Mouse (Mus musculus) E14TG2a.4 (cell line): ENCODE measurements around the gene 1700017B05Rik.

Experiments used
- H3K27me3 ChIP-seq: 2 replicates; pipeline ENCODE4 v1.6.1; 2014; ENCODE audit warnings: low read length, control low read depth; ENCODE audit not compliant: insufficient read depth
- H3K36me3 ChIP-seq: 2 replicates; pipeline ENCODE4 v1.6.1; 2014; ENCODE audit warnings: low read length, control low read depth; ENCODE audit not compliant: insufficient read depth
- H3K4me1 ChIP-seq: replicated peaks from 2 replicates; pipeline ENCODE4 v1.6.1; 2014; ENCODE audit warnings: low read depth, low read length, control low read depth
- H3K4me3 ChIP-seq: replicated peaks from 2 replicates; pipeline ENCODE4 v1.5.1; 2014; ENCODE audit warnings: mild to moderate bottlenecking, low read length
- H3K9me3 ChIP-seq: 2 replicates; pipeline ENCODE4 v1.6.1; 2014; ENCODE audit warnings: low read length, control low read depth
- CTCF ChIP-seq: conservative IDR thresholded peaks from 2 replicates; pipeline ENCODE4 v1.5.1; 2014; ENCODE audit warnings: low read length
- NANOG ChIP-seq: IDR thresholded peaks from 2 replicates; pipeline ENCODE4 v1.6.1; 2014; ENCODE audit warnings: borderline replicate concordance, low read length, mixed read lengths
- POU5F1 ChIP-seq: IDR thresholded peaks from 2 replicates; pipeline ENCODE4 v1.6.1; 2014; ENCODE audit warnings: low read length, borderline replicate concordance

1700017B05Rik gene

DNA sequence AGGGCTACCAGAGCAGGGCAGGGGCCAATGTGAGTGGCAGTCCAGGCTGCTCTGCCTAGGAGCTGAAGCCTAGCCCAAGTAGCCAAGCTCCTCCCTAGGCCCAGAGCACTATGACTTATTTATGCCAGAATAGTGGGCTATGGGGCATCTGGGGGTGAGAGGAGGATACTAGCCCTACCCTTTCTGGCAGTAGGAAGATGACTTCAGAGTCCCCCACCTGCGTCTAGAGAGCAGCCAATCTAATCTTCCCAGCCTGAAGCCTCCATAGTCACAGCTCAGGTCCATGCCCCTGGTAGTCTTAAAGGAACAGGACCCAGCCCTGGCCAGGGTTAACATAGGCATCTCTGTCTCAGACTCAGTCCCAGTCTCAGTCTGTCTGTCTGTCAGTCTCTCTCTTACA lies 7.0 kb upstream of the 1700017B05Rik start:
- H3K27me3 ChIP-seq = peaks cover 69% of the 10 kb centered on the region
- H3K4me1 ChIP-seq = peaks cover 77% of the 10 kb centered on the region
- no peaks in the 10 kb centered on the region for H3K9me3 ChIP-seq
- H3K36me3 ChIP-seq = no peaks in the 10 kb centered on the region
- no peak overlapping the region for H3K4me3 ChIP-seq
- no peak for TF ChIP-seq NANOG
- no peak for TF ChIP-seq CTCF
- TF ChIP-seq POU5F1 = no peak

DNA sequence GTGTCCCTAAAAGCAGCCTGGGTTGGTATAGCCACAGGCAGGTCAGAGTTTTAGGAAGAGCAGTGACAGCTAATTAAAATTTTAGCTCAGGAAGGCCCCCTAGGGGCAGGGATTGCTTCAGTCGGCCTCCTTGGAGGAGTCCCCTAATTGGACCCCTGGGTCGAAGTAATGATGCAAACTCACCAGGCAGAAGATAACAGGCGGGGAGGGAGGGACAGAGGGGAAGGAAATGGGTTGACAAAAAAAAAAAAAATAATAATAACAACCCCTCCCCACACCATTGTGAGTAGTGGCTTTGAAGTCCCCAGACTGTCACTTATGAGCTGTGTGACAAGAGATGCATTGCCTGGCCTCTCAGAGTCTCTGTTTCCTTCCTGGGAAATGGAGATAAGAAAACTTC lies 6.2 kb upstream of the 1700017B05Rik start:
- Histone ChIP-seq H3K4me3 (no peak overlapping the region), H3K27me3 (peaks cover 77% of the 10 kb centered on the region), H3K4me1 (peaks cover 70% of the 10 kb centered on the region), H3K9me3 (no peaks in the 10 kb centered on the region), H3K36me3 (no peaks in the 10 kb centered on the region)
- TF ChIP-seq CTCF = peak; percentile 17; the same call in 1 of the 2 replicates
- TF ChIP-seq NANOG = no peak
- TF ChIP-seq POU5F1 = no peak

DNA sequence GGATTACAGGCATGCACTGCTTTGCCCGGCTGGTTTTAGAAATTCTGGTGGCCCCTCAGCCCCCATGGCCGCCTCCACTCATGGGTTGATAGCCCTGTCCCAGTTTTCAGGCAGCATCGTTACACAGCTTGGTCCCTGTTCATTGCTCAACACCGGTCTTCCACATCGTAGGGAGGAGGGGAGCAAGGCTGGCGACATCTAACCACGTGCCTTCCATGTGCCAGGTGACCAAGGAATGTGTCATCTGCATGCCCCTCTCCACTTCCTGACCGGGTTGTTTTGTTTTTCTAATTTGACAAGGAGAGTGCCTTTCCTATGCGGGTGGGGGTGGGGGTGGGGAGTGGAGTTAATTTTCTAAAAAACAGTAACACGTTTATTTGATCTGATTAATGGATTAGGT lies 5.7 kb upstream of the 1700017B05Rik start:
- Histone ChIP-seq H3K4me3 (no peak overlapping the region), H3K36me3 (no peaks in the 10 kb centered on the region), H3K9me3 (no peaks in the 10 kb centered on the region), H3K27me3 (peaks cover 82% of the 10 kb centered on the region), H3K4me1 (peaks cover 70% of the 10 kb centered on the region)
- TF ChIP-seq NANOG (no peak), CTCF (no peak), POU5F1 (no peak)

DNA sequence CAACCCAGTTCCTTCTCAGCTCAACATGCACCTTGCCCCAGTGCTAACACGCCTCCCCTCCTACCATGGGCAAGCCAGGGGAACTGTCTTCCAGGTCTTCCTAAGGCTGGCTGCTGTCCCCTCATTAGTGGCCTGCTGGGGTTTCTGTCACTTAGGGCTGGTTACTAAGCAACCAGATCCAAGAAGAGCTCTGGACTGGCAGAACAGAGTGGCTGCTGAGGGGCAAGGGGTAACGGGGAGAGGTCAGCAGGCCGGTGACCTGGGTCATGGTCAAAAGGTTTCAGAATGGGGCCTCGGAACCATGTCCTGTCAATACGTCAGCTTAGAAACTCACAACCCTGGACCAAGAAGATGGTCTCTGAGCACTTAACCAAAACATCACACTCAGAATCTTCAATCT lies 5.0 kb upstream of the 1700017B05Rik start:
- Histone ChIP-seq H3K4me1 (peaks cover 69% of the 10 kb centered on the region), H3K4me3 (no peak overlapping the region), H3K36me3 (no peaks in the 10 kb centered on the region), H3K27me3 (peaks cover 82% of the 10 kb centered on the region), H3K9me3 (no peaks in the 10 kb centered on the region)
- TF ChIP-seq CTCF (no peak), POU5F1 (no peak), NANOG (no peak)

DNA sequence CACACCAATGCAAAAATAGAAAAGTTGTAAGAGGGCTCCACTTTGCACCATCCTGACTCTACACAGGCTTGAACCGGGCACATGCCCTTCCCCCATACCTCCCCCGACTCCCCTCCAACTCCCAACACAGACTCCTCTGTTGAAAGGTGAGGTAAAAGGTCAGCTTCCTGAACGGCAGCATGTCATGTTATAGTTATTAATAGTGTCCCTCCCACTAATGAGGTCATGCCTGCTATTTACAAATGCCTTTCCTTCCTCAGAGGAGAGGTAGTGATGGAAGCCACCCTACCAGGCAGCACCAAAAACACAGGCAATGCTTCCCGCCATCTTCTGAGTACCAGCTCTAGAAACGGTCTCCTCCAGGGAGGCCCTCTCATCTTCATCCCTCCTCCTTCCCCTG lies 2.7 kb upstream of the 1700017B05Rik start:
- H3K4me3 ChIP-seq = no peak overlapping the region
- no peaks in the 10 kb centered on the region for H3K36me3 ChIP-seq
- TF ChIP-seq POU5F1 (no peak), NANOG (no peak), CTCF (no peak)
- peaks cover 62% of the 10 kb centered on the region for H3K4me1 ChIP-seq
- H3K27me3 ChIP-seq = peaks cover 77% of the 10 kb centered on the region
- H3K9me3 ChIP-seq = no peaks in the 10 kb centered on the region

DNA sequence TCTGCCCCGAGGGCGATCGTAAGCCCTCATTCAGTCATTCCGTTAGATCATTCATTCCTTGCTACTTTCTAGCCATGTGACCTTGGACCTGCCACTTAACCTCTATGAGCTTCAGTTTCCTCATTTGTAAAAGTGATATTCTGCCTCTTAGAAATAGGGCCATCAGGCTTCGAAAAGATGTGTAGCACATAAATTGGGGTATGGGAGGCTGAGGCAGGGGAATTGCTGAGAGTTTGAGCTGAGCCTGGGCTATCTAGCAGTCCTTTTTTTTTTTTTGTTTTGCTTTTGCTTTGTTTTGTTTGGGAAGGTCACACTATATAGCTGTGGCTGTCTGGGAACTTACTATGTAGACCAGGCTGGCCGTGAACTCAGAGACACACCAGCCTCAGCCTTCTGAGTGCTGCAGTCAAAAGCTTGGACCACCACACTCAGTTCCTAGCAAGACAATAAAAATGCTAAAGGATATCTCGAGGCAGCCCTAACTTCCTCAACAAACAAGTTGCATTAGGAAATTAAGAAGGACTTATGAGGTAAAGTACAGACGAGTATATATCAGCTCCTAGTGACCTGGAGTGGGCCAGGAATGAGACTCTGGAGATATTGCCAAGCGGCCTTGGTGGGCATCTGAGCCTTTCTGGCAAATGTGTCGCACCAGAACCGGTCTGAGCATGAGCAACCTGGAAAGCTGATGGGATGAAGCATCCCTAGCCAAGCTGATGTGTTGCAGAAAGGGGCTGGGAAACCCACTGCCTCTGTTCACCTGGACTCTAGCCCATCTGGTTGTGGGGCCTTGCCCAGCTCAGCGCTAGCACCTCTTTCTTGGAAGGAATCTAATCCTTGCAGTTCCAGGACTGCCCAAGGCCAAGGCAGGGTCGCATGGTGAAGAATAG lies 628 bp upstream of the 1700017B05Rik start:
- TF ChIP-seq CTCF (no peak), POU5F1 (no peak), NANOG (no peak)
- Histone ChIP-seq H3K27me3 (peaks cover 64% of the 10 kb centered on the region), H3K9me3 (no peaks in the 10 kb centered on the region), H3K4me3 (peak overlapping the region; percentile 91), H3K36me3 (peaks cover 12% of the 10 kb centered on the region), H3K4me1 (peaks cover 66% of the 10 kb centered on the region)

DNA sequence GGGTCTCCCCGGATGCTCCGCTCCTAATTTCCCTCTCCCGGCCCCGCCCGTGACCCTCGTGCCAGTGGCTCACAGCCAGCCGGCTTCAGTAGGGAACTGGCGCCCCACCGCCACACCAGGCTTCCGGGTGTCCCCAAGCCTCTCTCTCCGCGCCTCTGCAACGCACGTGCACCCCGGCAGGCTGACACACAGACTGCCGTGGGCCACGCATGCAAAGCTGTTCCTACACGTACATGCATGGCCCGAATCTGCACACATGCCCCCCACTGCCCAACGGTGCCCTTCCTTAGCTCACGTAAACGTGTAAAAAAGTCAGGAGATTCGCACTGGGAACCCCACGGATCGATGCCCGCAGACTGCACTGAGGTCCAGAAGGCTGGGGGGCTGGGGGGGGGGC lies 898 bp downstream of the 1700017B05Rik start:
- peak overlapping the region; percentile 91 for H3K4me3 ChIP-seq
- peaks cover 66% of the 10 kb centered on the region for H3K4me1 ChIP-seq
- H3K27me3 ChIP-seq = peaks cover 49% of the 10 kb centered on the region
- TF ChIP-seq NANOG = no peak
- no peak for TF ChIP-seq POU5F1
- TF ChIP-seq CTCF = no peak
- H3K36me3 ChIP-seq = peaks cover 27% of the 10 kb centered on the region
- no peaks in the 10 kb centered on the region for H3K9me3 ChIP-seq

DNA sequence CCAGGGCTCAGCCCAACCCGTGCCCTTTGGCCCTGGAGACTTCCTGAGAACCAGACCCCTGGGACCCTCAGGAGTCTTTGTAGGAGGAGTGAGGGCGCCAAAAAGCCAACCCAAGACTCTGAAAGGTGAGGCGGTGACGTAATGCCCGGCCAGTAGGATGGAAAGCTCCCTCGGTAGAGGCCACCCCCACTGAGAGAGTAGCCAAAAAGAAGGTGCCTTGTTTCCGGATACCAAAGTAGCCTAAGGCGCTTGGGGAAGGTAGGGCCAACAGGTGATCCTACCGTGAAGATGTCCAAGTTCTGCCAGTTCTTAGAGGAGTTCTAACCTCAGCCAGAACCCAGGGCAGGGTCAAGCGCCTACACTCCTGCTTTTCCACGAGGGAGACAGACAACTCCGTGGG lies 1.5 kb downstream of the 1700017B05Rik start:
- Histone ChIP-seq H3K4me3 (peak overlapping the region; percentile 91), H3K4me1 (peaks cover 68% of the 10 kb centered on the region), H3K36me3 (peaks cover 33% of the 10 kb centered on the region), H3K27me3 (peaks cover 43% of the 10 kb centered on the region), H3K9me3 (no peaks in the 10 kb centered on the region)
- no peak for TF ChIP-seq POU5F1
- no peak for TF ChIP-seq NANOG
- no peak for TF ChIP-seq CTCF
